Mouse (Mus musculus): ENCODE results near the gene Tmem62. TPM values are rescaled to one million over a fixed set of nuclear protein-coding genes. Genes with fewer than 3 reads are reported as not detected.

The Tmem62 gene
- 4.7 and 4.8 TPM in 2 replicates for polyA plus RNA-seq (2015; fragmentation: Nextera tagmentation; extraction: Ambion mirVana)

- peak; percentile 83; the same call in 1 of the 2 replicates for ATAC-seq (ENCODE audit: insufficient read depth, low FRiP score)
- H3K27ac ChIP-seq (ENCODE audit: low read length) = peak within 1 kb of the TSS; percentile 81
- H3K36me3 ChIP-seq (ENCODE audit: control insufficient read depth, insufficient read depth, low read length) = no peaks in the 10 kb centered on the region
- peak within 1 kb of the TSS; percentile 92 for H3K9ac ChIP-seq (ENCODE audit: low read length)
- no peaks in the 10 kb centered on the region for H3K9me3 ChIP-seq (replicated peaks; ENCODE audit: control insufficient read depth, low read length)
- H3K4me2 ChIP-seq (ENCODE audit: low read depth, low read length) = peak within 1 kb of the TSS; percentile 95
- H3K4me3 ChIP-seq (replicated peaks; ENCODE audit: low read length) = peak within 1 kb of the TSS; percentile 74
- H3K27me3 ChIP-seq (ENCODE audit: control insufficient read depth, insufficient read depth, low read length) = no peaks in the 10 kb centered on the region
- peaks cover 6% of the 10 kb centered on the region for H3K4me1 ChIP-seq (ENCODE audit: control insufficient read depth, insufficient read depth, low read length)
- under 1% methylated on average over 70 of the region's 71 CpGs for whole genome bisulfite sequencing
These were observed at the start of gene Tmem62 for GRCm38 (mm10) chr2:120976990-120977925. Tmem62 (plus strand) TSS chr2:120977017.

GRCm38 (mm10) chr2:120933038-120933437, 43.8 kb upstream of the Tmem62 start:
- Histone ChIP-seq H3K27me3 (ENCODE audit: control insufficient read depth, insufficient read depth, low read length) (no peaks in the 10 kb centered on the region), H3K9me3 (replicated peaks; ENCODE audit: control insufficient read depth, low read length) (no peaks in the 10 kb centered on the region), H3K4me3 (replicated peaks; ENCODE audit: low read length) (no peak overlapping the region), H3K4me1 (ENCODE audit: control insufficient read depth, insufficient read depth, low read length) (no peaks in the 10 kb centered on the region), H3K36me3 (ENCODE audit: control insufficient read depth, insufficient read depth, low read length) (peaks cover 6% of the 10 kb centered on the region), H3K27ac (ENCODE audit: low read length) (no peak overlapping the region), H3K9ac (ENCODE audit: low read length) (no peak overlapping the region), H3K4me2 (ENCODE audit: low read depth, low read length) (no peak overlapping the region)
- WGBS = 92% methylated on average over 3 of the region's 3 CpGs
- no peak for ATAC-seq (ENCODE audit: insufficient read depth, low FRiP score)

- H3K27me3 ChIP-seq (ENCODE audit: control insufficient read depth, insufficient read depth, low read length) = no peaks in the 10 kb centered on the region
These were observed 25.6 kb upstream of the Tmem62 start for GRCm38 (mm10) chr2:120951208-120951607.

GRCm38 (mm10) chr2:120952176-120952938, 24.5 kb upstream of the Tmem62 start:
- ATAC-seq (ENCODE audit: insufficient read depth, low FRiP score) = peak; percentile 68
- no peaks in the 10 kb centered on the region for H3K27me3 ChIP-seq (ENCODE audit: control insufficient read depth, insufficient read depth, low read length)
- H3K4me1 ChIP-seq (ENCODE audit: control insufficient read depth, insufficient read depth, low read length) = no peaks in the 10 kb centered on the region
- H3K9ac ChIP-seq (ENCODE audit: low read length) = no peak overlapping the region
- H3K27ac ChIP-seq (ENCODE audit: low read length) = no peak overlapping the region
- 39% methylated on average over 2 of the region's 2 CpGs for WGBS
- no peaks in the 10 kb centered on the region for H3K9me3 ChIP-seq (replicated peaks; ENCODE audit: control insufficient read depth, low read length)
- H3K36me3 ChIP-seq (ENCODE audit: control insufficient read depth, insufficient read depth, low read length) = 0 out of 2 replicates have a peak, but pooled peaks cover 3% of the 10 kb centered on the region
- no peak overlapping the region for H3K4me3 ChIP-seq (replicated peaks; ENCODE audit: low read length)
- H3K4me2 ChIP-seq (ENCODE audit: low read depth, low read length) = no peak overlapping the region

More at GRCm38 (mm10) chr2:120951208-120951607, 25.6 kb upstream of the Tmem62 start:
- H3K4me3 ChIP-seq (replicated peaks; ENCODE audit: low read length) = no peak overlapping the region
- no peak for ATAC-seq (ENCODE audit: insufficient read depth, low FRiP score)
- no peaks in the 10 kb centered on the region for H3K4me1 ChIP-seq (ENCODE audit: control insufficient read depth, insufficient read depth, low read length)
- peaks cover 6% of the 10 kb centered on the region; the same call in 1 of the 2 replicates for H3K36me3 ChIP-seq (ENCODE audit: control insufficient read depth, insufficient read depth, low read length)
- H3K9me3 ChIP-seq (replicated peaks; ENCODE audit: control insufficient read depth, low read length) = no peaks in the 10 kb centered on the region
- H3K9ac ChIP-seq (ENCODE audit: low read length) = no peak overlapping the region
- H3K27ac ChIP-seq (ENCODE audit: low read length) = no peak overlapping the region
- 85% methylated on average over 5 of the region's 5 CpGs for WGBS
- no peak overlapping the region for H3K4me2 ChIP-seq (ENCODE audit: low read depth, low read length)

GRCm38 (mm10) chr2:120959363-120959762, 17.5 kb upstream of the Tmem62 start:
- peak; percentile 53; the same call in 1 of the 2 replicates for ATAC-seq (ENCODE audit: insufficient read depth, low FRiP score)
- Histone ChIP-seq H3K27me3 (ENCODE audit: control insufficient read depth, insufficient read depth, low read length) (no peaks in the 10 kb centered on the region), H3K36me3 (ENCODE audit: control insufficient read depth, insufficient read depth, low read length) (no peaks in the 10 kb centered on the region), H3K27ac (ENCODE audit: low read length) (no peak overlapping the region), H3K9ac (ENCODE audit: low read length) (no peak overlapping the region), H3K4me2 (ENCODE audit: low read depth, low read length) (no peak overlapping the region), H3K4me3 (replicated peaks; ENCODE audit: low read length) (no peak overlapping the region), H3K4me1 (ENCODE audit: control insufficient read depth, insufficient read depth, low read length) (no peaks in the 10 kb centered on the region; the same call in 1 of the 2 replicates), H3K9me3 (replicated peaks; ENCODE audit: control insufficient read depth, low read length) (no peaks in the 10 kb centered on the region)
- WGBS = 75% methylated on average over 2 of the region's 2 CpGs

- Histone ChIP-seq H3K9ac (ENCODE audit: low read length) (no peak overlapping the region), H3K9me3 (replicated peaks; ENCODE audit: control insufficient read depth, low read length) (no peaks in the 10 kb centered on the region), H3K4me1 (ENCODE audit: control insufficient read depth, insufficient read depth, low read length) (no peaks in the 10 kb centered on the region; the same call in 1 of the 2 replicates), H3K4me2 (ENCODE audit: low read depth, low read length) (no peak overlapping the region), H3K27me3 (ENCODE audit: control insufficient read depth, insufficient read depth, low read length) (no peaks in the 10 kb centered on the region), H3K4me3 (replicated peaks; ENCODE audit: low read length) (no peak overlapping the region), H3K27ac (ENCODE audit: low read length) (peak overlapping the region; percentile 8; the same call in 1 of the 2 replicates), H3K36me3 (ENCODE audit: control insufficient read depth, insufficient read depth, low read length) (no peaks in the 10 kb centered on the region)
- peak; percentile 53; the same call in 1 of the 2 replicates for ATAC-seq (ENCODE audit: insufficient read depth, low FRiP score)
- 76% methylated on average over 5 of the region's 5 CpGs for WGBS
These were observed 17.0 kb upstream of the Tmem62 start for GRCm38 (mm10) chr2:120959827-120960226.

- H3K27me3 ChIP-seq (ENCODE audit: control insufficient read depth, insufficient read depth, low read length) = no peaks in the 10 kb centered on the region
- WGBS = 59% methylated on average over 1 of the region's 1 CpGs
- no peaks in the 10 kb centered on the region; the same call in 1 of the 2 replicates for H3K4me1 ChIP-seq (ENCODE audit: control insufficient read depth, insufficient read depth, low read length)
- no peak for ATAC-seq (ENCODE audit: insufficient read depth, low FRiP score)
- no peaks in the 10 kb centered on the region for H3K9me3 ChIP-seq (replicated peaks; ENCODE audit: control insufficient read depth, low read length)
- H3K9ac ChIP-seq (ENCODE audit: low read length) = no peak overlapping the region
- no peak overlapping the region for H3K4me3 ChIP-seq (replicated peaks; ENCODE audit: low read length)
- no peaks in the 10 kb centered on the region for H3K36me3 ChIP-seq (ENCODE audit: control insufficient read depth, insufficient read depth, low read length)
- H3K4me2 ChIP-seq (ENCODE audit: low read depth, low read length) = no peak overlapping the region
- H3K27ac ChIP-seq (ENCODE audit: low read length) = peak overlapping the region; percentile 8; the same call in 1 of the 2 replicates
These were observed 16.6 kb upstream of the Tmem62 start for GRCm38 (mm10) chr2:120960261-120960660.

GRCm38 (mm10) chr2:120963110-120963509, 13.7 kb upstream of the Tmem62 start:
- no peaks in the 10 kb centered on the region; the same call in 1 of the 2 replicates for H3K4me1 ChIP-seq (ENCODE audit: control insufficient read depth, insufficient read depth, low read length)
- no peak overlapping the region for H3K4me3 ChIP-seq (replicated peaks; ENCODE audit: low read length)
- WGBS = 92% methylated on average over 7 of the region's 7 CpGs
- H3K27me3 ChIP-seq (ENCODE audit: control insufficient read depth, insufficient read depth, low read length) = no peaks in the 10 kb centered on the region
- ATAC-seq (ENCODE audit: insufficient read depth, low FRiP score) = no peak
- no peaks in the 10 kb centered on the region for H3K9me3 ChIP-seq (replicated peaks; ENCODE audit: control insufficient read depth, low read length)
- no peak overlapping the region for H3K4me2 ChIP-seq (ENCODE audit: low read depth, low read length)
- H3K36me3 ChIP-seq (ENCODE audit: control insufficient read depth, insufficient read depth, low read length) = no peaks in the 10 kb centered on the region
- H3K9ac ChIP-seq (ENCODE audit: low read length) = no peak overlapping the region
- H3K27ac ChIP-seq (ENCODE audit: low read length) = no peak overlapping the region

Data from stomach, embryonic 16.5 days (tissue).